Mouse (Mus musculus): ENCODE data around the gene Tdrd12.

GRCm38 (mm10) chr7:35563071-35563470 is 25.5 kb upstream of the Tdrd12 start:
- TF ChIP-seq CTCF (IDR thresholded peaks at IDR 0.05; ENCODE audit: control insufficient read depth, insufficient read depth, insufficient replicate concordance, low read depth, low read length) (no peak), POLR2A (IDR thresholded peaks at IDR 0.05; ENCODE audit: control insufficient read depth, low read depth, low read length) (no peak)

Measured in testis, adult 2 months (tissue).